ENCODE assay signal across 9 mouse cellular contexts in the genomic region with DNA sequence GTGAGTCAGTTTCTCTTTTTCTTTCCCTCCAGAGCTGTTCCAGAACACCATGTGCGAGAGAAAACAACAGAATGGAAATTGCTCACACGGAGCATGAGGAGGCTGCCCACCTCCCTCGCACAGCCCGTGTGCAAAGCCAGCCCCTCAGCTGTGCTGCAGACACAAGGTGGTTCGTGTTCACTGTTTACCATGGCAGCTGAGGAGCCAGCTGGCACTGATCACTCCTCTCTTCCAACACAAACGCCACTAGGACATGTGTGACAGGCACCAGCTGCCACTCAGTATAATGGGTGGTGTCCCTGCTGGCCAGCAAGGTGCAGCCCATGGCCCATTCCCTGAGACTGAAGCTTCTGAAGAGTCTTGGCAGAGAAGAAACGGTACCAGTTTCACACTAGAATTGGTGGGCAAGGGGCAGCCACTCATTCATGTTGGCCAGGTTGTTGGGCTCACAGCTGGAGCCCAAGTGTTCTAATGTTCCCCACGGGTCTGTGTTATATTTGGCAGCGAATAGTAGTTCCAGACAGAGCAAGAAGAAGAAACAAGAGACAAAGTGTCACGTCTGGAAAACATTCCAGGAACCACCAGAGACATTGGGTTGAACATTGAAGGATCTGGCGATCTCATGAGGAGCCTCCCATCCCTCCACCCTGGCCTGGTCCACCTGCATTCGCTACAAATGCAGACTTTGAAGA.
DNase-seq lines count a peak whose midpoint lies in the region; ATAC-seq lines count a peak whose summit lies in the region.
"Had no signal": no experiment of that assay in that cellular context is flagged by ENCODE, and none has a peak within 500 bp of the region (broad histone marks: within the 10 kb centered on the region; RNA-seq: fewer than 3 reads in every experiment).

No protein-coding gene starts in this region.

- WGBS in heart, embryonic 11.5 days (ENCODE audit: insufficient replicate concordance), result 65% methylated on average over 12 of the region's 12 CpGs
- WGBS in embryonic facial prominence, embryonic 15.5 days, result 50% methylated on average over 12 of the region's 12 CpGs
- 57% methylated on average over 12 of the region's 12 CpGs for WGBS in hindbrain, embryonic 15.5 days

- no peak for ATAC-seq in heart, embryonic 11.5 days (replicated peaks; ENCODE audit: insufficient number of reproducible peaks, low FRiP score, low TSS enrichment)
- peak; percentile 60 for ATAC-seq in embryonic facial prominence, embryonic 15.5 days (ENCODE audit: insufficient number of reproducible peaks, low FRiP score, low TSS enrichment, low read depth)
- peak; percentile 61; the same call in 1 of the 2 replicates for ATAC-seq in hindbrain, embryonic 15.5 days (ENCODE audit: low FRiP score, low read depth)

- no peaks in the 10 kb centered on the region for H3K36me3 ChIP-seq in heart, embryonic 11.5 days (ENCODE audit: control insufficient read depth, insufficient read depth, low read length)
- H3K36me3 ChIP-seq in embryonic facial prominence, embryonic 15.5 days, result no peaks in the 10 kb centered on the region
- H3K36me3 ChIP-seq in hindbrain, embryonic 15.5 days, result no peaks in the 10 kb centered on the region

- H3K9ac ChIP-seq in heart, embryonic 11.5 days (ENCODE audit: low read depth, low read length), result no peak overlapping the region
- no peak overlapping the region for H3K9ac ChIP-seq in embryonic facial prominence, embryonic 15.5 days
- H3K9ac ChIP-seq in hindbrain, embryonic 15.5 days, result no peak overlapping the region

- H3K27ac ChIP-seq in heart, embryonic 11.5 days (ENCODE audit: low read depth, low read length), result no peak overlapping the region
- H3K27ac ChIP-seq in embryonic facial prominence, embryonic 15.5 days (replicated peaks), result peak overlapping the region; percentile 39; the same call in 1 of the 2 replicates
- no peak overlapping the region for H3K27ac ChIP-seq in hindbrain, embryonic 15.5 days (replicated peaks)
- H3K27ac ChIP-seq: macrophage had no signal

- H3K4me2 ChIP-seq in heart, embryonic 11.5 days, result no peak overlapping the region
- no peak overlapping the region; the same call in 1 of the 2 replicates for H3K4me2 ChIP-seq in embryonic facial prominence, embryonic 15.5 days (replicated peaks)
- no peak overlapping the region for H3K4me2 ChIP-seq in hindbrain, embryonic 15.5 days

- H3K9me3 ChIP-seq in heart, embryonic 11.5 days (replicated peaks; ENCODE audit: control insufficient read depth, low read length), result no peaks in the 10 kb centered on the region
- H3K9me3 ChIP-seq in embryonic facial prominence, embryonic 15.5 days (replicated peaks), result no peaks in the 10 kb centered on the region
- H3K9me3 ChIP-seq in hindbrain, embryonic 15.5 days, result no peaks in the 10 kb centered on the region

- H3K4me1 ChIP-seq in heart, embryonic 11.5 days (ENCODE audit: control insufficient read depth, insufficient read depth, low read length), result no peaks in the 10 kb centered on the region
- no peaks in the 10 kb centered on the region for H3K4me1 ChIP-seq in embryonic facial prominence, embryonic 15.5 days
- no peaks in the 10 kb centered on the region for H3K4me1 ChIP-seq in hindbrain, embryonic 15.5 days (replicated peaks)

- H3K4me3 ChIP-seq in heart, embryonic 11.5 days (ENCODE audit: low read depth, low read length), result no peak overlapping the region
- H3K4me3 ChIP-seq in embryonic facial prominence, embryonic 15.5 days (replicated peaks), result no peak overlapping the region
- H3K4me3 ChIP-seq in hindbrain, embryonic 15.5 days, result no peak overlapping the region

- intact Hi-C loops in left cerebral cortex, postnatal 36 days (cut with DNase I), result loop anchor here (2.0 kb wide), 1 partner anchor 66 kb away; no protein-coding TSS in a partner anchor

- H3K27me3 ChIP-seq in heart, embryonic 11.5 days (ENCODE audit: control insufficient read depth, insufficient read depth, low read length), result no peaks in the 10 kb centered on the region
- H3K27me3 ChIP-seq in embryonic facial prominence, embryonic 15.5 days, result no peaks in the 10 kb centered on the region
- H3K27me3 ChIP-seq in hindbrain, embryonic 15.5 days, result no peaks in the 10 kb centered on the region

- peak; percentile 41 to 50 for DNase-seq in heart, adult 18-20 months
- DNase-seq in left cerebral cortex, postnatal 36 days (ENCODE audit: low spot score in 2 of 2), result peak; percentile 71 to 72
- DNase-seq in embryo, embryonic 9.5 days (ENCODE audit: extremely low spot score), result no peak
- no peak for DNase-seq in thymus, postnatal 10 days (ENCODE audit: low spot score in 2 of 2)
- DNase-seq in spleen, adult 12 weeks (ENCODE audit: low spot score), result no peak

Comparison
In these comparisons a context has a peak if more than half of its experiments do, and no peak if none do; other contexts are left out.
1. DNase-seq: peak in heart, adult 18-20 months (2 of 2) and left cerebral cortex, postnatal 36 days (2 of 2); none in embryo, embryonic 9.5 days (single experiment), thymus, postnatal 10 days (0 of 2) and spleen, adult 12 weeks (single experiment).